Mouse (Mus musculus): ENCODE results near the gene Pde8b. TPM values are rescaled to one million over a fixed set of nuclear protein-coding genes. Genes with fewer than 3 reads are reported as not detected.

Gene Pde8b
- 1 to 10 TPM; 4.8 to 6.1 TPM for total RNA-seq (2021)
- long read RNA-seq, experiment 1, partial matches to known transcripts: 1 of 5 reads
- long read RNA-seq, experiment 1, other reads (novel, unspliced or antisense): 3 of 5 reads
- long read RNA-seq, experiment 2, partial matches to known transcripts: 1 of 6 reads
- long read RNA-seq, experiment 2, other reads (novel, unspliced or antisense): 5 of 6 reads

DNA sequence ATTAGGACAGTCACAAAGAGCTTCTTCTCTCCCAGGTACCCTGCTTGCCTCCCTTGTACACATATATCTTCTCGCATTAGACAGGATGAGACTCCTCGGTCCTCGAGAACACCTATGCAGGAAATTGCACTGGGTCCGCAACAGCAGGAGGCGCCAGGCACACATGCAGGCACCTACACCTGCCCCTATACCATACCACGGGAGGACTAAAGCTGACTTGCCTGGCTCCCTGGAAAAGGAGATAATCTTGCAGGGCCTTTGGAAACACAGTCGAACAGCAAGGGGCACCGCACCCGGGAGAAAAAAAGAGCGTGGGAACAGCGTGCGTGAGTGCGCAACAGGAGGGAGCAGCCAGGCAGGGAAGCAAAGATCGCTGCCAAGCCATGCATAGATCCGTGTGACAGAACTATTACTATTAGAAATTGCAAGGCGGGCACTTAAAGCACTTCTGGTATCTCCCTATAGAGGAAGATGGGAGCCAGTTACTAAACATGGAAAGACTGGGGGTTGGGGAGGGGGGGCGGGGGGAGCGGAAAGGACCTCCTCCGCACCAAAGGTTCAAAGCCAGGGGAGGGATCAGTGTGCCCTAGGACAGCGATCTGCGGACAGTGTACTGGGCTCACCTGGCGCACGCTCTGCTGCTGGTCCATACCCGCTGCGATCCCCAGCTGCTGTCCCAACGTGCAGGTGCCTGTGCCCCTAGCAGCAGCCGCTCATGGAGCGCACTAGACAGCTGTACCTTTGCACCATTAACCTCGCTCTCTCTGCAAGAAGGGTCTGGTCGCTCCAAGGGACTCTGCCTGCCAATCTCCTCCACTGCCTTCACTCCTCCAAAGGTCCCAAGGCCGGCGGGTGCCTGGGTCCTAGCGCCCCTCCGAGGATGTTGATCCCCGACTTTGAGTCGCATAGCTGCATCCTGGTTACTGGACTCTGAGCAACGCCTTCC lies at the start of gene Pde8b:
Gene Pde8b, minus strand, starts transcription at position 826 of the 946 bp plus-strand sequence.
- DNase-seq: no peak

DNA sequence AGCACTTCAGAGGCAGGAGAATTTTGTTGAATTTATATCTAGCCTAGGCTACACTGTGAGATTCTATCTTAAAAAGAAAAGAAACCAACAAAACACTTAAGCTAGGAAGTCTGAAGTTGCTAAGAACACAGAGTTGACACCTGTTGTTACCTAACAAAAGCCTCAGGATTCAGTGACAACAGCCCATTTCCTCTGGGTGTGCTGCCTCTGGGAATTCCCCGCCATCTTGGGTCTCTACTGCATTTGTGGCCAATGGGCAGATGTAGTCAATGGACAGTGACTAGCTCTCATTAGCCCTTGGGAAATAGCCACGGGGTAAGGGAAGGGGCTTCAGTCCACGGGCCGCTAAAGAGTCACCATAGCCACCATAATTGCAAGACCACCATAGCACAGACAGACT lies 41.8 kb upstream of the Pde8b start:
- DNase-seq: no peak

GRCm38 (mm10) chr13:95288027-95288426 lies 37.9 kb upstream of the Pde8b start:
- DNase-seq: no peak

- peak; percentile 55 for DNase-seq
Measured at GRCm38 (mm10) chr13:95286989-95287388, 36.9 kb upstream of the Pde8b start.

DNA sequence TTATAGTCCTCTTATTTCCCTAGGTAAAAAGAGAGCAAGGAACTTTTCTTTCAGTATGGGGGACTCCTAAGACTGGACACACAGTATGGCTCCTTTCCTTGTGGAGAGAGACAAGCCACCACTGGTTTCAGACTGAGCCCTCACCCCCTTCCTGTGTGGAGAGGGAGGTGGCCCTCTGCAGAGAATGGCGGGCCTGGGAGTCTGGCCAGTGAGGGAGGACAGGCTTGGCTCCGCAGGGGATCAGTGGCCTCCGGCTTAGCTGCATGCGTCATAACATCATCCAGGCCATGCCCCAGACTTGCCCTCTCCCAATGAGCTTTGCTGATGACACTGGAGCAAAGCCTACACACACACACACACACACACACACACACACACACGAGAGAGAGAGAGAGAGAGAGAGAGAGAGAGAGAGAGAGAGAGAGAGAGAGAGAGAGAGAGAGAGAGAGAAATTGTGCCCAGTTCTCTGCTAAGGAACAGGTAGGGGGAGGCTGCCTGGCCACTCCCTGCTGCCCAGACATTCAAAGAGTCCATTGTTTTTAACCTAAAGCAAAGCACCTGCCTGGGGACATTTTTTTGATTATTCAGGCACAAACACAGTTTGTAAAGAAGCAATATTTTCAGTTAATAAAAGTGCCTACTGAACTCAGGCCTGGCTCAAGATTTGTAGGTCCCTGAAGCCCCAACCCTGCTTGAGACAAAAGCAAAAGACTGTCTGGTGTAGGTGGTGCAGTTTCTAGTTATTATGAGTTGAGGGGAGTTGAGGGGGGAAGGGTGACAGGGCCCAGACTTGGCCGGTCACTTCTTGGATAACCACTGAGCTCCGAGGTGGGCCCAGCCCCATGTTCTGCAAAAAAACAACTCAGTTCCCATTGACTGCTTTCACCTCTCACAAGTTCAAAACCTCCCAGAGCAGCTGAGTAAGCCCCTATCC lies 31.9 kb upstream of the Pde8b start:
- peak; percentile 13 for DNase-seq

DNA sequence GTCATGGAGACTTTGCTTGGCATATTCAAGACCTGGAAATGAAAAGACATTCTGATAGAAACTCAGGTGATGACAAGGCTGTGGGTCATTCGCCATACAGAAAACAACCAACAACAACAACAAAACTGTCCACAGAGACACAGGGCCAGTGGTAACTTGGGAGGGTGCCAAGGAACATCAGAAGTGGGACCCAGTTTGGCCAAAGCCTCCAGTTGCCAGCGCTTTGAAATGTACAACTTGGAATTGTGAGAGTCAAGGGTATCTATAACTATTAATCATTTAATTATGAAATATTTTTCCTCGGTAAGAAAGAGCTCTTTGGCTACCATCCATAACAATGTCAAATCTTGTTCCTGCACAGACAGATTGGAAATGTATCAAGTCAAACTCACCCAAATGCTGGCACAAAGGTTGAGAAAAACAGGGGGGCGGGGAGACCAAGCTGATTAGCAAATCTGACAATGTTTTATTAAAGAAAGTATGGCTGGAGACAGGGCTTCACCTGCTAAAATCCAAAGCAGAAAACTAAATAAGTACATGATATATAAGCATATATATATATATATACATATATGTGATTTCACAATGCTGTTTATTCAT lies 28.4 kb upstream of the Pde8b start:
- no peak for DNase-seq

GRCm38 (mm10) chr13:95264691-95265090 lies 14.6 kb upstream of the Pde8b start:
- DNase-seq: no peak

DNA sequence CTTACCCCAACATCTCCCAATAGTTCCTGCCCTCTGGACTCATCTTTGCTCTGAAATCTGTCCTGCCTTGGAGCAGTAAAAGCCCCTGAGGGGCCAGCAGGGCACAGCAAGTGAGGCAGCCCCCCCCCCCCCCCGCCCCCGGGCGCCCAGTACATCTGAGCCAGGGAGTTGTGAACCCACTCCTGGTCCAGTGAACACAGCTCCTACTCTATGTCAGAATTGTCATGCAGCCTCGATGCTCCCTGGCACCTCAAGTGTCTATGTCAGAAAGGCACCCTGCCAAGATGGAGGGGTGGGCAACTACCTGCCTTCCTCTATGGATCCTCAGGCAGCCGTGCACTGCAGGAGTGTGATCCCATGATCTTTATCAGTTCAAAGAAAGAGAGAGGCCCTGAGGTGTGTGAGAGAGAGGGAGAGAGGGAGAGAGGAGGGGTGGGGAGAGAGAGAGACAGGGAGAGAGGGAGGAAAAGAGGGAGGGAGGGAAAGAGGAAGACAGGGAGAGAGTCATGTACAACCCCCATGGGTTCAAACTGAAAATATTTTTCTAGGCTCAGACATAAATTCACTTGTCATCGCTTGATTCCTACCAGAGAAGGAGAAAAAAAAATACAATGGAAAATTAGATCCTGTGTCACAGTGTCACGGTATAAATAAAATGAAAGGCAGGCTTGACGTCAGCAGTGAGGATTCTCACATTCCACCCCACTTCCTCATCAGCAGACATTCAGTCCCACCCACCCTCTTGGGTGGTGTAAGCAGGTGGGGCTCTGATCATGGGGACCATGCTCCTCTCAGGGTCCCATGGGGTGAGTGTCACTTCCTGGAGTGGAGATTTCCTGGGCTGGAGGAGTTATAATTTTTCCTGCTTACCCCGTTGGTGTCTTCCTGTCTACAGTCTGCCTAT lies 11.0 kb upstream of the Pde8b start:
- DNase-seq: no peak

DNA sequence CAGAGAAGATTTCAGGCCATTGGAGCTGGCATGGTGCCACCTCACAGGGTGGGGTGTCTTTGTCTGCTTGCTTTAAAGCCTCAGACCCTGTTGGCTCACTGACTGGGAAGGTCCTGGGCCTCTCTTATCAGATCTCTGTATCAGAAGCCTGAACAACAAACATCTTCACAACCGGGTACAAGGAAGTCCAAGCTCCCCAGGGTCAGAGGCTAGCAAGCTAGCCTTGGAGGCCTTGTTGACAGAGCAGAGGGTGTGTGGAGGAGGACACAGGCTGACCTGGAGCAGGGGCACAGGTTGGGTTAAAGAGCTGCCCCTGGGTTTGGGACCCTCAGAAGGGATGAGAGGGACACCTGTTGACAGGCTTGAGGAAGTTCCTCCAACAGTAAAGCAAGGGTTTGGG lies 10.3 kb upstream of the Pde8b start:
- DNase-seq: no peak

DNA sequence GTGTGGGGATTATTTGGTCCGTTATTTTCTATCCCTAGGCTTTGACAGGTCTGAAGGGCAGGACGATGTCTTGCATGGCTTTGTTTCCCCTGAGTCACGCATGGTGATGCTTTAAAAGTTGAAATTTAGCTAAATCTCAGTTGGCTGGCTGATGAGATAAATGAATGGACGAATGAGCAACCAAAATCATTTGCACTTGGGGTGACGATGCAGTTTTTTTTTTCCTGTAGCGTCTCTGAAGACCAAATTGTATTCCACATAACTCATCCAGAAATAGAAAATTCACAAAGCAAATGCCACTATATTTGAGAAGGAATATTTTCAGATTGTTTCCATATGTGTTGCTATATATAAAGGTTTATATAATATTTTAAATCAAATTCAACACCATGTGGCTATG lies 6.9 kb upstream of the Pde8b start:
- no peak for DNase-seq

DNA sequence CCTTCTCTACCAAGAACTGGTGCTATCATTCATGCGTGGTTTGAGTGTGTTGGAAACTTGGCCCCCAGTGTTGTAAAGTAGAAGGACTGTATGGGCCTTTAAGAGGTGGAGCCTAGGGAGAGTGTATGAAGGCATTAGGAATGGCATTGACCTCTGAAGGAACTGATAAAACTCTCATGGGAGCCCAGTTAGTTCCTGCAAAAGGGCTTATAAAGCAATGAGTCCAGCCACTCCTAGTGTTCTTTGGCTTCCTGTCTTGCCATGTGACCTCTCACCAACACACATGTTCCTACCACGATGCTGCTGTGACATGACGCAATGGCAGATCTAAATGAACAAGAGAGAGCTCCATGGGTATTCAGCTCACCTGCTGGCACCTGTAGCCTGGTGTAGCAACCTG lies 4.9 kb upstream of the Pde8b start:
- no peak for DNase-seq

GRCm38 (mm10) chr13:95243026-95243425 lies 7.1 kb downstream of the Pde8b start:
- no peak for DNase-seq

DNA sequence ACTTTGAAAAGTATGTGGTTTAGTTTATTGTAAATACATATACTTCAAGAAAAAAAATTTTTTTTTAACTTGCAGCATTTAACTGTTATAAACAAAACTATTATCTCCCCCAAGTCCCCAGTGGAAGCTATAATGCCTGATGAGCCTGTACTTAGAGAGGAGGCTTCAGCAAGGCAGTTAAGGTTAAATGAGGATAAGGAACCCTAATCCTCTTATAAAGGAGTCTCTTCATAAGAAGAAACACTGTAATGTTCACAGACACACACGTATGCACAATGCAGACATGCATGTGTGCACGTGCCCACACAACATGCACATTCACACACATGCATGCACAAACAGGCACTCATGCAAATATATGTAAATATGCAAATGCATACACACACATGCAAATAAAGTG lies 12.6 kb downstream of the Pde8b start:
- no peak for DNase-seq

GRCm38 (mm10) chr13:95235261-95235660 lies 14.9 kb downstream of the Pde8b start:
- no peak for DNase-seq

- no peak for DNase-seq
Measured at GRCm38 (mm10) chr13:95231366-95232138, 18.6 kb downstream of the Pde8b start.

- no peak for DNase-seq
Measured at GRCm38 (mm10) chr13:95230326-95230725, 19.8 kb downstream of the Pde8b start.

DNA sequence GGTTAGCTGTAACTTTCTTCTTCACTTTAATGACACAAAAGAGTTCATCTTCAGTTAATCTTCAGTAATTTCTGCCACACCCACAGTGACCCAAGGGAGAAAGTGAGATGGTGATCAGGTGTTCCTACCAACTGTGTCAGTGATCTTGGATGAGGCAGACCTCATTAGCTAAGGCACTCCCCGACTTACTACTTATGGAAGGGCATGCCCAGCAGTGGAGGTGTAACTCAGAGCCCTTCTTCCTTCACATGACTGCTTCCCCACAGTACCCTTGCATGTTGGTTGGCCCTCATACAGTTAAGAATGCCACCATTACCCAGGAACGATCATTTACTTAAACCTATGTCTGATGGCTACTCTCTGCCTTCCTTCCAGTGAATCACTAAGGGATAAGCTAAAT lies 25.6 kb downstream of the Pde8b start:
- DNase-seq: no peak

DNA sequence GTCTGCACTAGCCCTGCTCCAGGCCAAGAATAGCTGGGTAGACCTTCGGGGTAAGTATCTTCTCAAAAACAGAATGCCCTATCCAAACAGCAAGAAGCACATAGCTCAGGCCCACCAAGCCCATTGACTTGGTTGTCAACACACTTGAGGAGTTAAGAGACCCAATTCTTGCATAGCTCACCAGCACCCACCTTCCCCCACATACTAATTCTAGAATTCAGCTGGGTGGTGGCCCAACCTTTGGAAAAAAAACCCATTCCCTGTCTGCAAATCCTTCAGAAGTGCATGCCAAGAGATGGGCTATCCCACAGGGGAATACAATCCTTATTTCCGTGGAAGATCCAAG lies 26.7 kb downstream of the Pde8b start:
- no peak for DNase-seq

GRCm38 (mm10) chr13:95222569-95223426 lies 27.3 kb downstream of the Pde8b start:
- DNase-seq: peak; percentile 47
